Mouse (Mus musculus) lung, postnatal 0 days (tissue): ENCODE measurements at regions not wholly inside any gene's neighbourhood (a gene's known extent, or its start where the extent isn't known, plus 50 kb on each side); places are given as distances from the start of the nearest gene placed in this dataset.

Source experiments
- ATAC-seq: fragments of 200-750 bp; cut with Nextera tagmentation; 2 replicates; pipeline ENCODE4 v1.8.0; 2017; ENCODE audit warnings: moderate library complexity
- DNase-seq: peaks from one replicate; pipeline ENCODE4 v3.0.0-alpha.2; 2016; ENCODE audit warnings: low spot score
- H3K27ac ChIP-seq: fragments of 300-500 bp; sonication (generic); 2 replicates; pipeline ENCODE4 v1.5.1; 2014; ENCODE audit warnings: antibody characterized with exemption, mild to moderate bottlenecking, low read length, mixed read lengths
- H3K27me3 ChIP-seq: fragments of 300-500 bp; sonication (generic); replicated peaks from 2 replicates; pipeline ENCODE4 v1.6.1; 2014; ENCODE audit warnings: low read length, mixed read lengths; ENCODE audit not compliant: insufficient read depth
- H3K36me3 ChIP-seq: fragments of 300-500 bp; sonication (generic); 2 replicates; pipeline ENCODE4 v1.6.1; 2014; ENCODE audit warnings: low read length, mixed read lengths; ENCODE audit not compliant: insufficient read depth
- H3K4me1 ChIP-seq: fragments of 300-500 bp; sonication (generic); 2 replicates; pipeline ENCODE4 v1.6.1; 2014; ENCODE audit warnings: antibody characterized with exemption, low read depth, low read length, mixed read lengths; ENCODE audit not compliant: insufficient read depth
- H3K4me2 ChIP-seq: fragments of 300-500 bp; sonication (generic); replicated peaks from 2 replicates; pipeline ENCODE4 v1.6.1; 2014; ENCODE audit warnings: low read depth, mild to moderate bottlenecking, low read length, moderate library complexity, mixed read lengths
- H3K4me3 ChIP-seq: fragments of 300-500 bp; sonication (generic); 2 replicates; pipeline ENCODE4 v1.5.1; 2014; ENCODE audit warnings: low read depth, low read length
- H3K9ac ChIP-seq: fragments of 300-500 bp; sonication (generic); replicated peaks from 2 replicates; pipeline ENCODE4 v1.6.1; 2014; ENCODE audit warnings: low read depth, mild to moderate bottlenecking
- H3K9me3 ChIP-seq: fragments of 300-500 bp; sonication (generic); 2 replicates; pipeline ENCODE4 v1.6.1; 2016; ENCODE audit warnings: low read length, mixed read lengths
- CTCF ChIP-seq: IDR thresholded peaks from 2 replicates; pipeline ENCODE4 v1.5.1; 2016; ENCODE audit warnings: antibody characterized with exemption, mild to moderate bottlenecking
- EP300 ChIP-seq: IDR thresholded peaks from 2 replicates; pipeline ENCODE4 v1.6.1; 2016; ENCODE audit warnings: antibody characterized with exemption, mild to moderate bottlenecking, control low read depth
- WGBS: fragments of 180-500 bp; shearing (Covaris S2); extraction: QIAGEN DNeasy Blood & Tissue Kit; methylation state at CpG from one replicate; pipeline ENCODE4 v1.1.7; 2014; 5-methylcytosine and 5-hydroxymethylcytosine counted together

GRCm38 (mm10) chr17:79282771-79283170 is 72.1 kb downstream of the Cdc42ep3 start:
- Histone ChIP-seq H3K27me3 (no peaks in the 10 kb centered on the region), H3K4me2 (no peak overlapping the region), H3K4me1 (no peaks in the 10 kb centered on the region), H3K9ac (no peak overlapping the region), H3K9me3 (no peaks in the 10 kb centered on the region), H3K4me3 (no peak overlapping the region), H3K36me3 (no peaks in the 10 kb centered on the region), H3K27ac (no peak overlapping the region)
- no peak for DNase-seq
- 50% methylated on average over 2 of the region's 2 CpGs for WGBS
- TF ChIP-seq CTCF (no peak), EP300 (no peak)
- no peak for ATAC-seq

GRCm38 (mm10) chr17:79273551-79273950 is 81.3 kb downstream of the Cdc42ep3 start:
- 56% methylated on average over 8 of the region's 8 CpGs for WGBS
- H3K36me3 ChIP-seq, result no peaks in the 10 kb centered on the region
- no peak for ATAC-seq
- no peak overlapping the region for H3K4me3 ChIP-seq
- H3K27me3 ChIP-seq, result no peaks in the 10 kb centered on the region
- H3K4me1 ChIP-seq, result no peaks in the 10 kb centered on the region
- H3K4me2 ChIP-seq, result no peak overlapping the region
- no peak for DNase-seq
- H3K9ac ChIP-seq, result no peak overlapping the region
- no peak overlapping the region for H3K27ac ChIP-seq
- H3K9me3 ChIP-seq, result no peaks in the 10 kb centered on the region
- TF ChIP-seq CTCF, result no peak
- TF ChIP-seq EP300, result no peak

- ATAC-seq, result no peak
Measured at GRCm38 (mm10) chr17:79259691-79260090, 95.2 kb downstream of the Cdc42ep3 start.

GRCm38 (mm10) chr17:79246962-79247902 is 107.7 kb downstream of the Cdc42ep3 start:
- Histone ChIP-seq H3K27ac (no peak overlapping the region), H3K4me3 (no peak overlapping the region), H3K4me2 (no peak overlapping the region), H3K4me1 (no peaks in the 10 kb centered on the region), H3K36me3 (no peaks in the 10 kb centered on the region), H3K9me3 (no peaks in the 10 kb centered on the region), H3K9ac (no peak overlapping the region), H3K27me3 (no peaks in the 10 kb centered on the region)
- ATAC-seq (no peak), DNase-seq (no peak)
- TF ChIP-seq CTCF (no peak), EP300 (no peak)
- 77% methylated on average over 9 of the region's 9 CpGs for WGBS

More at GRCm38 (mm10) chr17:79259691-79260090, 95.2 kb downstream of the Cdc42ep3 start:
- H3K27ac ChIP-seq, result no peak overlapping the region
- no peak for DNase-seq
- no peak overlapping the region for H3K9ac ChIP-seq
- H3K4me2 ChIP-seq, result no peak overlapping the region
- no peaks in the 10 kb centered on the region for H3K27me3 ChIP-seq
- no peaks in the 10 kb centered on the region for H3K36me3 ChIP-seq
- no peak for TF ChIP-seq EP300
- no peak for TF ChIP-seq CTCF
- H3K4me1 ChIP-seq, result no peaks in the 10 kb centered on the region
- H3K9me3 ChIP-seq, result no peaks in the 10 kb centered on the region
- WGBS, result 31% methylated on average over 5 of the region's 5 CpGs
- no peak overlapping the region for H3K4me3 ChIP-seq

GRCm38 (mm10) chr17:79244121-79244520 is 110.8 kb downstream of the Cdc42ep3 start:
- 81% methylated on average over 11 of the region's 11 CpGs for WGBS
- DNase-seq (no peak), ATAC-seq (no peak)
- Histone ChIP-seq H3K27ac (no peak overlapping the region), H3K4me2 (no peak overlapping the region), H3K27me3 (no peaks in the 10 kb centered on the region), H3K36me3 (no peaks in the 10 kb centered on the region), H3K9ac (no peak overlapping the region), H3K4me3 (no peak overlapping the region), H3K4me1 (no peaks in the 10 kb centered on the region), H3K9me3 (no peaks in the 10 kb centered on the region)
- TF ChIP-seq EP300 (no peak), CTCF (no peak)

- no peak for TF ChIP-seq EP300
- no peak for TF ChIP-seq CTCF
- no peaks in the 10 kb centered on the region for H3K27me3 ChIP-seq
- no peak overlapping the region for H3K27ac ChIP-seq
- H3K36me3 ChIP-seq, result no peaks in the 10 kb centered on the region
- H3K9ac ChIP-seq, result no peak overlapping the region
- no peak overlapping the region for H3K4me3 ChIP-seq
- no peaks in the 10 kb centered on the region for H3K9me3 ChIP-seq
- no peak overlapping the region for H3K4me2 ChIP-seq
- no peak for DNase-seq
- H3K4me1 ChIP-seq, result no peaks in the 10 kb centered on the region
- WGBS, result 70% methylated on average over 2 of the region's 2 CpGs
- ATAC-seq, result no peak
Measured at GRCm38 (mm10) chr17:79243426-79243825, 111.5 kb downstream of the Cdc42ep3 start.
